Mouse (Mus musculus) testis, adult 2 months (tissue): Measurements from ENCODE around the gene Elmo1.

Source experiments
- CTCF ChIP-seq: fragments of 200-500 bp; IDR thresholded peaks from 2 replicates; pipeline ENCODE4 v1.5.1; 2012; ENCODE audit warnings: low read depth, mild to moderate bottlenecking, inconsistent platforms, low read length, moderate library complexity; ENCODE audit not compliant: control insufficient read depth, insufficient read depth, insufficient replicate concordance
- POLR2A ChIP-seq: fragments of 200-500 bp; IDR thresholded peaks from 2 replicates; pipeline ENCODE4 v1.6.1; 2012; ENCODE audit warnings: low read depth, mild to moderate bottlenecking, inconsistent platforms, low read length, moderate library complexity; ENCODE audit not compliant: control insufficient read depth

DNA sequence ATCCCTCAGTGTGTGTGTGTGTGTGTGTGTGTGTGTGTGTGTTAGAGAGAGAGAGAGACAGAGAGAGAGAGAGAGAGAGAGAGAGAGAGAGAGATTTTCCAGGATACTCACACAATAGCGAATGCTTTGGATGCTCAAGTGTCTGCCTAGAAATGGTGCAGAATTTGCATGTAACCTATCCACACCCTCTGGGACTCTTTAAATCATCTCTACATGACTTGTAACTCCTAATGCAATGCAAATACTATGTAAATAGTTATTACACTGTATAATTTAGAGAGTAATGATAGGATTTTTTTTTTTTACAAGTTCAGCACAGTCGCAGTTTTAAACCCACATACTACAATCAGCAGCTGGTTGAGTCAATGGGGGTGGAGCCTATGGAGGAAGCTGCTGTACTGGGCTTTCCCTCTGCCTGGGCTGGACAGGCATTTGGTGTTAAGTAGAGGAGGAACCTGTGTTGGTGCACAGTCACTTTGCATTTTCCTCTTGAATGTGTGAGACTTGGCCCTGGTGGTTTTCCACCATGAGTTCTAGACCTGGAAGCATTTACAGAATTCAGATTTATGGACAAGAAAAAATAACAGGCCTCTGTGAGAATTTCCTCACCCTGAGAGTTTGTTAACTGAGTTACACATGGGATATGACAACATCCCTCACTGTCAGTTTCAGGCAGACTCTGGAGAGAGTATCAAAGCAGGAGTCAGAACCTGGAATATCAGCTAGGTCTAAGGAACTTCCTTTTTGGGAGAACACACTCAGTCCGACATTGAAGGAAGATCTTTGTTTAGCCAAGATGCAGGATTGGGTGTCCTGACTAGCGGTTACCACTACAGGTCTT, 49.6 kb downstream of the Elmo1 start:
- TF ChIP-seq POLR2A (no peak), CTCF (no peak)
